15 mouse cellular contexts compared by ENCODE assay signal in genomic region chr14:111418531-111418930, GRCm38 (mm10).
"Had no signal": no experiment of that assay in that cellular context is flagged by ENCODE, and none has a peak within 500 bp of the region (broad histone marks: within the 10 kb centered on the region; RNA-seq: fewer than 3 reads in every experiment).

No protein-coding gene starts in this region.

- H3K27me3 ChIP-seq: limb, embryonic 12.5 days; liver, embryonic 13.5 days; lung, embryonic 15.5 days; neural tube, embryonic 13.5 days had no signal

- H3K4me1 ChIP-seq: limb, embryonic 12.5 days; liver, embryonic 13.5 days; lung, embryonic 15.5 days; neural tube, embryonic 13.5 days had no signal

- H3K27ac ChIP-seq: layer of hippocampus, adult 2 months; limb, embryonic 12.5 days; liver, embryonic 13.5 days; lung, embryonic 15.5 days; neural tube, embryonic 13.5 days; stomach, postnatal 0 days had no signal

- H3K9ac ChIP-seq: limb, embryonic 12.5 days; liver, embryonic 13.5 days; liver, postnatal 0 days; lung, embryonic 15.5 days; neural tube, embryonic 13.5 days had no signal

- H3K4me2 ChIP-seq: limb, embryonic 12.5 days; liver, embryonic 13.5 days; lung, embryonic 15.5 days; neural tube, embryonic 13.5 days had no signal

- ATAC-seq: intestine, postnatal 0 days; liver, postnatal 0 days had no signal

- DNase-seq: kidney, adult 9 months; kidney, postnatal 10 days; kidney, postnatal 4 days; liver; liver, embryonic 13.5 days; liver, postnatal 0 days; lung, postnatal 14 days; right cerebral cortex, postnatal 14 days; thymus, postnatal 4 days had no signal

- H3K36me3 ChIP-seq: limb, embryonic 12.5 days; liver, embryonic 13.5 days; lung, embryonic 15.5 days; neural tube, embryonic 13.5 days had no signal

- H3K9me3 ChIP-seq: limb, embryonic 12.5 days; liver, embryonic 13.5 days; lung, embryonic 15.5 days; neural tube, embryonic 13.5 days had no signal

- H3K4me3 ChIP-seq: layer of hippocampus, adult 2 months; limb, embryonic 12.5 days; liver, embryonic 13.5 days; lung, embryonic 15.5 days; neural tube, embryonic 13.5 days had no signal
